Mouse (Mus musculus) C2C12 (cell line): ENCODE results near the gene Ddo. TPM values are rescaled to one million over a fixed set of nuclear protein-coding genes. Genes with fewer than 3 reads are reported as not detected.
A peak's percentile ranks its signal among the peaks of the same experiment; 100 is the strongest.

Experiments
- H3K27me3 ChIP-seq: one replicate; pipeline ENCODE4 v1.6.1; 2011; ENCODE audit not compliant: control insufficient read depth, insufficient read depth, insufficient read length
- H3K36me3 ChIP-seq: one replicate; pipeline ENCODE4 v1.6.1; 2011; ENCODE audit not compliant: control insufficient read depth, insufficient read depth
- H3K4me3 ChIP-seq: one replicate; pipeline ENCODE4 v1.5.1; 2011; ENCODE audit warnings: mild to moderate bottlenecking, control low read depth; ENCODE audit not compliant: poor library complexity, insufficient read depth, severe bottlenecking
- H3K79me2 ChIP-seq: one replicate; pipeline ENCODE4 v1.6.1; 2011; ENCODE audit not compliant: control insufficient read depth, insufficient read depth
- H3K79me3 ChIP-seq: one replicate; pipeline ENCODE4 v1.6.1; 2011; ENCODE audit warnings: low read depth, control low read depth
- H3ac ChIP-seq: one replicate; pipeline ENCODE3; 2011; ENCODE audit warnings: low read depth; ENCODE audit not compliant: control insufficient read depth, insufficient read length
- CEBPB ChIP-seq: IDR thresholded peaks from one replicate; pipeline ENCODE4 v1.6.1; 2011; ENCODE audit warnings: low read depth, mild to moderate bottlenecking, control low read depth, moderate library complexity
- CTCF ChIP-seq: IDR thresholded peaks from one replicate; pipeline ENCODE4 v1.5.1; 2011; ENCODE audit not compliant: control insufficient read depth, insufficient read depth, insufficient read length
- FOSL1 ChIP-seq: IDR thresholded peaks from one replicate; pipeline ENCODE4 v1.8.0; 2011; ENCODE audit warnings: mild to moderate bottlenecking, low read length; ENCODE audit not compliant: poor library complexity, insufficient read depth, severe bottlenecking
- MAX ChIP-seq: IDR thresholded peaks from one replicate; pipeline ENCODE4 v1.6.1; 2011; ENCODE audit warnings: mild to moderate bottlenecking, control low read depth
- MYOD1 ChIP-seq: IDR thresholded peaks from one replicate; pipeline ENCODE4 v1.6.1; 2011; ENCODE audit warnings: low read depth; ENCODE audit not compliant: control insufficient read depth, insufficient read length
- MYOG ChIP-seq: IDR thresholded peaks from one replicate; pipeline ENCODE4 v1.6.1; 2011; ENCODE audit not compliant: control insufficient read depth, insufficient read length; ENCODE audit errors: extremely low read depth
- USF1 ChIP-seq: IDR thresholded peaks from one replicate; pipeline ENCODE4 v1.6.1; 2011; ENCODE audit warnings: low read depth, mild to moderate bottlenecking, control low read depth, moderate library complexity
- polyA plus RNA-seq: library from polyadenylated mRNA; unstranded; fragments of >200 nt; fragmentation: generic; extraction: Trizol; gene quantifications from one replicate; pipeline ENCODE4 v1.2.1, GENCODE M21; 2012; ENCODE audit warnings: missing spikeins

Gene Ddo
- polyA plus RNA-seq, 1 experiment: not detected

GRCm38 (mm10) chr10:40675921-40676320, 46.1 kb downstream of the Ddo start:
- H3ac ChIP-seq: no peak overlapping the region
- H3K36me3 ChIP-seq: no peaks in the 10 kb centered on the region
- no peak overlapping the region for H3K4me3 ChIP-seq
- H3K79me3 ChIP-seq: no peaks in the 10 kb centered on the region
- no peaks in the 10 kb centered on the region for H3K79me2 ChIP-seq
- no peaks in the 10 kb centered on the region for H3K27me3 ChIP-seq
- TF ChIP-seq FOSL1 (peak; percentile 43), MYOG (no peak)

DNA sequence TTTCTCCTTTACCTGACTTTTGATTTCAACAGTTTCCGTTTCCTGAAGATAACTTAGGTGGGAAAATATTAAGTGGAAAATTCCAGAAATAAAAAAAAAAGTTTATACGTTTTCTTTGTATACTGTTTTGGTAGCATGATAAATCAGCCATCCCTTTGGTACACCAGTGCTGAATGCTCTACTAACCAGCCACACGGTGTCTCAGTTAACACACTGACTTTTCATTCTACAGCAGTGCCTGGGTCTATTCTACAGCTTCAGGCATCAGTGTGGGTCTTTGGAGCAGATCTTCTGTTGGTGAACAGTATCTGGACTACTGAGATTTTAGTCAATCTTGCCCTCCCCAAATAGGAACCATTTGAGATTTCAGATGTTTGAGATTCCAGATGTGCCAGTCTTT, 48.7 kb downstream of the Ddo start:
- Histone ChIP-seq H3K36me3 (no peaks in the 10 kb centered on the region), H3K27me3 (no peaks in the 10 kb centered on the region), H3K4me3 (no peak overlapping the region), H3ac (no peak overlapping the region), H3K79me3 (no peaks in the 10 kb centered on the region), H3K79me2 (no peaks in the 10 kb centered on the region)
- TF ChIP-seq FOSL1: no peak

- Histone ChIP-seq H3K36me3 (no peaks in the 10 kb centered on the region), H3K79me3 (no peaks in the 10 kb centered on the region), H3ac (no peak overlapping the region), H3K79me2 (no peaks in the 10 kb centered on the region), H3K27me3 (no peaks in the 10 kb centered on the region), H3K4me3 (no peak overlapping the region)
- TF ChIP-seq FOSL1 (no peak), MYOD1 (no peak), CTCF (no peak), CEBPB (no peak), USF1 (no peak), MAX (no peak), MYOG (no peak)
Observed at GRCm38 (mm10) chr10:40682470-40682869, 52.7 kb downstream of the Ddo start.

- H3K4me3 ChIP-seq: no peak within 1 kb of the TSS
- TF ChIP-seq CTCF: peak; percentile 54
- TF ChIP-seq USF1: no peak
- no peak for TF ChIP-seq CEBPB
- no peak for TF ChIP-seq FOSL1
- no peak for TF ChIP-seq MAX
Observed at GRCm38 (mm10) chr10:40683092-40683867, 53.5 kb downstream of the Ddo start, which contains the start of gene Mettl24. Mettl24 (plus strand) TSS chr10:40683282.

GRCm38 (mm10) chr10:40683868-40684253, 54.0 kb downstream of the Ddo start:
- no peaks in the 10 kb centered on the region for H3K79me2 ChIP-seq
- no peak overlapping the region for H3ac ChIP-seq
- H3K36me3 ChIP-seq: no peaks in the 10 kb centered on the region
- no peaks in the 10 kb centered on the region for H3K27me3 ChIP-seq
- H3K79me3 ChIP-seq: no peaks in the 10 kb centered on the region
- TF ChIP-seq USF1 (no peak), MYOD1 (no peak), MYOG (no peak), MAX (no peak), CEBPB (no peak), FOSL1 (no peak)
- H3K4me3 ChIP-seq: no peak overlapping the region

More at GRCm38 (mm10) chr10:40683092-40683867, 53.5 kb downstream of the Ddo start, which contains the start of gene Mettl24:
- no peaks in the 10 kb centered on the region for H3K36me3 ChIP-seq
- peak within 1 kb of the TSS; percentile 68 for H3ac ChIP-seq
- no peaks in the 10 kb centered on the region for H3K79me2 ChIP-seq
- H3K27me3 ChIP-seq: no peaks in the 10 kb centered on the region
- no peaks in the 10 kb centered on the region for H3K79me3 ChIP-seq

DNA sequence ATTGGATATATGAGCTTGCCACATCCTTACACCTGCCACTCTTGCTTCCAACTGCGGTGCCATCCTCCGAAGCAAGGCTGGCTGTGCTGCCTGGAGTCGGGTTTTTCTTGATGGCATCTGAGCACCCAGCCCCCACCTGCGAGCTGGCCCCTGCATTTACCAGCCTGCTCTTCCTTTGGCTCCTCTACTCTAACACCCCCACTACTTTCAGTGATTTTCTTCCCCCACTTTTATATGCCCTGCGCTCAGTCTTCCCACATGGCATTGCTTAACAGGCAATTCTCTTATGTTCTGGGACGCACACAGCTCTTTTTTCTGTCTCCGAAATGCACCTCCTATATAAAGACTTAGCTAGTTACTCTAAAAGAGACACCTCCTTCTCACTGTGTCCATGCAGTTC, 54.5 kb downstream of the Ddo start:
- Histone ChIP-seq H3ac (no peak overlapping the region), H3K79me2 (no peaks in the 10 kb centered on the region), H3K27me3 (no peaks in the 10 kb centered on the region), H3K4me3 (no peak overlapping the region), H3K36me3 (no peaks in the 10 kb centered on the region), H3K79me3 (no peaks in the 10 kb centered on the region)
- TF ChIP-seq MYOD1 (no peak), CEBPB (no peak), MYOG (no peak)
